Mouse (Mus musculus): Measurements from ENCODE around the gene Gimap4. TPM values are rescaled to one million over a fixed set of nuclear protein-coding genes. Genes with fewer than 3 reads are reported as not detected.

Gimap4 gene
- polyA plus RNA-seq, 1 experiment from 2014 or later: 2.2 TPM

DNA sequence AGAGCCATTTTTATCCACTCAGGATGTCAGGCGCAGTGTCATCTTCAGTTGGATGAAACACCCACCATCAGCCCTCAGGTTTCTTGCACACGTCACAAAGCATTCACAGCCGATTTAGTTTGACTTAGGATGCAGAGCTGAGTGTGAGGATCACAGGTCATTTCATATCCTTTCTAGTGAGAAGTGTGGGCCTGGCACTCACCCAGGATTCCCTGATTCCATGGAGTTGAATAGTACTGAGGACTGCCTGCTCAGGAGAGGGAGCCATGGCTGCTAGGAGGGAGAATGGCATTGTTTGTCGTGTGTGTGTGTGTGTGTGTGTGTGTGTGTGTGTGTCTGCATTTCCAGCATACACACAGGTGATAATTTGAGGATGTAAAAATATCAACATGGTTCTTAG is 36.0 kb downstream of the Gimap4 start:
- Histone ChIP-seq H3K4me1 (peaks cover under 1% of the 10 kb centered on the region; the same call in 1 of the 2 replicates), H3K36me3 (ENCODE audit: poor library complexity, severe bottlenecking) (no peaks in the 10 kb centered on the region), H3K9ac (no peak overlapping the region), H3K4me2 (no peak overlapping the region), H3K4me3 (no peak overlapping the region), H3K27me3 (no peaks in the 10 kb centered on the region), H3K27ac (no peak overlapping the region), H3K9me3 (replicated peaks) (no peaks in the 10 kb centered on the region)
- no peak for ATAC-seq
- 83% methylated on average over 4 of the region's 4 CpGs for WGBS

DNA sequence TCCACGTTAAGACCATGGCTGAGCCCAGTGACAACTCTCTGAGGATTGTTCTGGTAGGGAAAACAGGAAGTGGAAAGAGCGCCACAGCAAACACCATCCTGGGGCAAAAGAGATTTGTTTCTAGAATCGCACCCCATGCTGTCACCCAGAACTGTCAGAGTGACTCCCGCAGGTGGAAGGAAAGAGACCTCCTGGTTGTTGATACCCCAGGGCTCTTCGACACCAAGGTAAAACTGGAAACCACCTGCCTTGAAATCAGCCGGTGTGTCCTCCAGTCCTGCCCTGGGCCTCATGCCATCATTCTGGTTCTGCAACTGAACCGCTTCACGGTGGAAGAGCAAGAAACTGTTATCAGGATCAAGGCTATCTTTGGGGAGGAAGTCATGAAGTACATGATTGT is 39.1 kb downstream of the Gimap4 start:
- WGBS: 91% methylated on average over 8 of the region's 8 CpGs
- Histone ChIP-seq H3K4me1 (peaks cover 4% of the 10 kb centered on the region; the same call in 1 of the 2 replicates), H3K4me2 (no peak overlapping the region), H3K9ac (no peak overlapping the region), H3K36me3 (ENCODE audit: poor library complexity, severe bottlenecking) (no peaks in the 10 kb centered on the region), H3K27me3 (no peaks in the 10 kb centered on the region), H3K4me3 (no peak overlapping the region), H3K27ac (no peak overlapping the region), H3K9me3 (replicated peaks) (no peaks in the 10 kb centered on the region)
- ATAC-seq: no peak

DNA sequence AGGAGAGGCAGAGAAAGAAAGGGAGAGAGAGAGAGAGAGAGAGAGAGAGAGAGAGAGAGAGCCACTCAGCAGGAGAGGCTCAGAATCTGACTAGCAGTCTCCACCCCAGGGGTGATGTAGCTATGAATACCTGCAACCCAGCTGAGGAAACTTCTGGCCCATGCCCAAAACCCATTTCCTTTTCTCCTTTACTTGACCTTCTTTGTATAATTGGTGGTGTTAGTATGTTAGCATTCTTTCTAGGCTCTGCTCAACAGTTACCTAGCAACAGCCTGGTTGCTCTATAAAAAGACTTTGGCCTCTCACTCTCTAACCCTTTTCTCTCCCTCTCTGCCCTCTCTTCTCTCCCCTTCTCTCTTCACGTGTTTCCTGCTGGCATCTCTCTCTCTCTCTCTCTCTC is 41.1 kb downstream of the Gimap4 start:
- Histone ChIP-seq H3K4me3 (no peak overlapping the region), H3K27me3 (no peaks in the 10 kb centered on the region), H3K27ac (no peak overlapping the region), H3K9me3 (replicated peaks) (no peaks in the 10 kb centered on the region), H3K4me2 (no peak overlapping the region), H3K4me1 (peaks cover 4% of the 10 kb centered on the region; the same call in 1 of the 2 replicates), H3K36me3 (ENCODE audit: poor library complexity, severe bottlenecking) (no peaks in the 10 kb centered on the region), H3K9ac (no peak overlapping the region)
- 0% methylated on average over 1 of the region's 1 CpGs for WGBS
- no peak for ATAC-seq

DNA sequence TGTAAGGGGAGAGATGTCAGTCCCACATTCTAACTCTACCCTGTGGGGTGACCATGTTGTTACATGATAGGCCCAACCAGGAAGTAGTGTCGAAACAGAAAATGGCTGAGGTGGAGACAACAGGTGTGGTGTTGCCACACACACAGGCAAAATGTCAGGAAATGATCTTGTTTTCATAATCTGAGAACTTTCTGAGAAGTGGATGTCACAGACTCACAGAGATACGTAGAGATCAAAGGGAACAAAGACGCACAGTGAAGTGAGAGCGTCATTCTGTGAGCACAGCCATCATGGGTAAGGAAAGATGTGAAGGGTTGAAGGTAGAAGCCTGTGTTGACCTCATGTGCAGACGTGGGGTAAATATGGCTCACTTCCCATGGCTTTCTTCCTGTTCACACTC is 43.4 kb downstream of the Gimap4 start:
- 90% methylated on average over 5 of the region's 5 CpGs for WGBS
- no peak for ATAC-seq
- no peak overlapping the region for H3K4me3 ChIP-seq

DNA sequence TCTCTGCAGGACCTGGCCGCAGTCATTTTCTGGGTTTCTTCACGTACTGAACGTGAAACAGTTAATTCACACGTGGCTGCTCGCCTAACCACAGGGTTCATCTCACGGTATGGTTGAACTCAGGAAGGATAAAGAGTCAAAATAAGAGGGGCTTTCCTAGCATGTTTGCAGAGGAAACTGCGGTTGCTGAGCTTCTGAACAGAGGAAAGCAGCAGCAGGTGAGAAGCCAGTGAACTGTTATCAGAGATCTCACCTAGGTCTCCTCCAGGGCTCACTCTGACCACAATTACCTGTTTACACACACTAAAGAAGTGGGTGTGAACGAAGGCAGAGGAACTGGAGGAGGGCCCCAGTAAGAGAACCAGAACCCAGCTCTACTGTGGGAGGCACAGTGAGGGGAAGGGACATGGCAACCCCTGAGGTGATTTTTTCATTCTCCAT is 48.5 kb downstream of the Gimap4 start:
- Histone ChIP-seq H3K27ac (no peak overlapping the region), H3K4me3 (no peak overlapping the region), H3K36me3 (ENCODE audit: poor library complexity, severe bottlenecking) (no peaks in the 10 kb centered on the region), H3K27me3 (no peaks in the 10 kb centered on the region), H3K9me3 (replicated peaks) (no peaks in the 10 kb centered on the region), H3K4me2 (no peak overlapping the region), H3K9ac (no peak overlapping the region), H3K4me1 (no peaks in the 10 kb centered on the region)
- no peak for ATAC-seq
- 60% methylated on average over 8 of the region's 8 CpGs for WGBS

More for the DNA sequence above, 43.4 kb downstream of the Gimap4 start:
- no peak overlapping the region for H3K9ac ChIP-seq
- no peak overlapping the region for H3K4me2 ChIP-seq
- no peaks in the 10 kb centered on the region for H3K9me3 ChIP-seq (replicated peaks)
- no peaks in the 10 kb centered on the region for H3K36me3 ChIP-seq (ENCODE audit: poor library complexity, severe bottlenecking)
- no peak overlapping the region for H3K27ac ChIP-seq
- H3K27me3 ChIP-seq: no peaks in the 10 kb centered on the region
- peaks cover 4% of the 10 kb centered on the region; the same call in 1 of the 2 replicates for H3K4me1 ChIP-seq

DNA sequence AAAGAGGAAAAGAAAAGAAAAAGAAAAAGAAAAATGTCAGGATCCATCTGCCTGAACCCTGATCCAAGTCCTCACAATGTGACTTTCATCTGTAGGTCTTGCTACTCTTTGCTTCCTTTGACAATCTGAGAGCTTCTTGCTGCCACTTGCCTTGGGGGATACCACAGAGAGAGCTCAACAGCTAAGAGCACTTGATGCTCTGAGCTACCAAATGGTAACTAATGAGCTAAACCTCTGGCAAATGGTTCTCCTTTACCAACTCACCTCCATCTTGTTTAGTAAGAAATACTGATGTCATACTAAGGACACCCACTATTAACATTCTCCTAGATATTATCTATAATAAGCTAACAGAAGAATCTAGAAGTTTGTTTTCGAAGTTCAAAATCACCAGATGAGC is 49.3 kb downstream of the Gimap4 start:
- no peak overlapping the region for H3K4me2 ChIP-seq
- no peaks in the 10 kb centered on the region for H3K9me3 ChIP-seq (replicated peaks)
- H3K4me1 ChIP-seq: no peaks in the 10 kb centered on the region
- H3K36me3 ChIP-seq (ENCODE audit: poor library complexity, severe bottlenecking): no peaks in the 10 kb centered on the region
- no peak for ATAC-seq
- H3K27ac ChIP-seq: no peak overlapping the region
- no peak overlapping the region for H3K4me3 ChIP-seq
- H3K27me3 ChIP-seq: no peaks in the 10 kb centered on the region
- H3K9ac ChIP-seq: no peak overlapping the region
- 82% methylated on average over 1 of the region's 1 CpGs for WGBS

DNA sequence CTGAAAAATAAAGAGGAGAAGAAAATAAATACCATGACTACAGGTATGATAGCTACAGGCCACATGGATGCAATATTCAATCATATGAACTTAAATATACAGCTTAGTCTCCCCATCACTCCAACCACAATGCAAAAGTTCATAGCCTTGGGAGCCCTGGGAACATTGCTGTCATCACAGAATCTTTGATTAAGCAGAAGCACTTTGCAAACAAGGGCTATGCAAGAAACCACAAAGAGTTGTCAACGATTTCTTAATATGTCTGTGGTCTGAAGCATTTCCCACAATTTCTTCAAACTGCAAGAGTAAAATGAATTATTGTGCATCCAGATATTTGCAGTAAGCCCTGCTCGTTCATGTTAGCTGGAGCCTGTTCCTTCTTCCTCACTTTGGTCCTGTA is 52.7 kb downstream of the Gimap4 start:
- no peak overlapping the region for H3K4me3 ChIP-seq
- no peak overlapping the region for H3K4me2 ChIP-seq
- ATAC-seq: no peak
- H3K4me1 ChIP-seq: no peaks in the 10 kb centered on the region
- H3K27me3 ChIP-seq: peaks cover 18% of the 10 kb centered on the region
- no peak overlapping the region for H3K27ac ChIP-seq
- H3K36me3 ChIP-seq (ENCODE audit: poor library complexity, severe bottlenecking): no peaks in the 10 kb centered on the region
- 85% methylated on average over 2 of the region's 2 CpGs for WGBS
- no peak overlapping the region for H3K9ac ChIP-seq
- H3K9me3 ChIP-seq (replicated peaks): no peaks in the 10 kb centered on the region

DNA sequence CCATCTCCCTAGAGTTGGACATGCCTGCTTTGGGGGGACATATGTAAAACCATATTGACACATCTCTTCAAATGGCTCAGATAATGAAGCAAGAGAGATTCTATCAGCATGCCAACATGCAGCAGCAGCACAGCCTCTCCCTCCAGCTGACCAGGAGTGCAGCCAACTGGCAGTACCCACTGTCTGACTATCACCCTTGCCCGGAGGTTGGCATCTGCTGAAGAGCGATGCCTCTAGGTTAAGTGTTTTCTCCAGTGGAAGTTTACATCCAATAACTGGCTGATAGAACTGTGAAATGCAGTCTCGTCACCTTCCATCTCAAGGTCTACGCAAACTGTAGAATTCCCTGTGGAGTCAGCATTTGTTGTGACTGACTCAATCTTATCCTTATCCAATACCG is 53.3 kb downstream of the Gimap4 start:
- H3K27me3 ChIP-seq: peaks cover 24% of the 10 kb centered on the region
- H3K4me2 ChIP-seq: no peak overlapping the region
- no peak overlapping the region for H3K27ac ChIP-seq
- H3K9ac ChIP-seq: no peak overlapping the region
- H3K9me3 ChIP-seq (replicated peaks): no peaks in the 10 kb centered on the region
- WGBS: 94% methylated on average over 5 of the region's 5 CpGs
- ATAC-seq: no peak
- H3K4me1 ChIP-seq: peaks cover 5% of the 10 kb centered on the region; the same call in 1 of the 2 replicates
- no peak overlapping the region for H3K4me3 ChIP-seq
- H3K36me3 ChIP-seq (ENCODE audit: poor library complexity, severe bottlenecking): no peaks in the 10 kb centered on the region

DNA sequence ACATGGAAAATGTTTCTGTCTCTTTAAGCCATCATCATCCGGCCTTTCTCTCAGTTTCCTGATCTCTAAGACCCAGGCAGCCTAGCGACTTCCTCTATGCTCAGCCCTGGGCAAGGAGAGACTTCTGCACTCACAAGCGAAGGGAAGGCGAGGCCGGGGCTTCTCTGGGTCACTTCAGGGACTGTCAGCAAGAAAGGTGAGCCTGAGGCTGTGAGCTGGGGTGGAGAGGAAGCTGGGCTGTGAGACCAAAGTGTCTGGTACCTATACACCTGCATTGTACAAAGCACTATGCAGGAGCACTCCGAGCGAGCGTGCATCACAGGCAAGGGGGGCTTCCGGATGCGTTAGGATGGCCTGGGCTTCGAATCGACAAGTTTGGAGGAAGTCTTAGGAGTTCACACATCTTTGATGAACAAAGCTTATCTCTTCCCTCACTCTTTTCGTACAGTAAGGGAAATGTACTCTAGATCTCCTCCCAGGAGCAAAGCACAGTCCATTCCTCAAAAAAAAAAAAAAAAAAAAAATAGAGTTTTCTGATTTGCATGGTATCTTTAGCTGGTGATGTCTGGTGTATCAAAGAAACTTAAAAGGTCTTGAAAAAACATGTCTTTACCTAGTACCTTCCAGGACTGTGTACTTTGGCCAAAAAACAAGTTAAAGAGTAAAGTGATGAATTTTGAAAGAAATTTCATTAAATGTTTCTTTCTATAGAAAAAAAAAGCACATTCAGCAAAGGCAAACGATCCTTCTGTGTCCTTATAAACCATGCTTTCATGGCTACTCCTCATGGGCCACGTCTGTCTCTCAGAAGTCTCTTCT is 54.8 kb downstream of the Gimap4 start, which contains the start of gene Gimap1:
Gene Gimap1 (plus strand): TSS at position 94 of the 819 bp plus-strand sequence.
- Histone ChIP-seq H3K4me1 (peaks cover 9% of the 10 kb centered on the region; the same call in 1 of the 2 replicates), H3K27me3 (peaks cover 34% of the 10 kb centered on the region), H3K4me3 (no peak within 1 kb of the TSS), H3K4me2 (no peak within 1 kb of the TSS), H3K27ac (no peak within 1 kb of the TSS), H3K9ac (no peak within 1 kb of the TSS), H3K36me3 (ENCODE audit: poor library complexity, severe bottlenecking) (no peaks in the 10 kb centered on the region), H3K9me3 (replicated peaks) (no peaks in the 10 kb centered on the region)
- 85% methylated on average over 15 of the region's 15 CpGs for WGBS
- ATAC-seq: no peak

DNA sequence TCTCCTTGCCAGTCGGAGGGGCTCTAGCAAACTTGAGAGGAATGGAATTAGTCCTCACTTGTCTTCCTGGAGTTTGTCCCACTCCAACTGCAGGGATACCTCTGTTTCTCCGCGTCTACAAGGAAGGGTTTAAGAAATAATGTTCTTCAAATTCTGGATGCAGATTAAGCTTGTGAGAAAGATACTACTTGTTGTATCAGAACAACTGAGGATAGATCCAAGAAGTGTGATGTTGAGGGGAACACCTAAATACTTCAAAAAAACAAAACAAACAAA is 55.4 kb downstream of the Gimap4 start:
- no peak overlapping the region for H3K4me3 ChIP-seq
- H3K9ac ChIP-seq: no peak overlapping the region
- peaks cover 35% of the 10 kb centered on the region for H3K27me3 ChIP-seq
- 92% methylated on average over 3 of the region's 3 CpGs for WGBS
- no peak overlapping the region for H3K4me2 ChIP-seq
- H3K4me1 ChIP-seq: peaks cover 9% of the 10 kb centered on the region; the same call in 1 of the 2 replicates
- no peaks in the 10 kb centered on the region for H3K9me3 ChIP-seq (replicated peaks)
- H3K36me3 ChIP-seq (ENCODE audit: poor library complexity, severe bottlenecking): no peaks in the 10 kb centered on the region
- no peak overlapping the region for H3K27ac ChIP-seq
- ATAC-seq: no peak

DNA sequence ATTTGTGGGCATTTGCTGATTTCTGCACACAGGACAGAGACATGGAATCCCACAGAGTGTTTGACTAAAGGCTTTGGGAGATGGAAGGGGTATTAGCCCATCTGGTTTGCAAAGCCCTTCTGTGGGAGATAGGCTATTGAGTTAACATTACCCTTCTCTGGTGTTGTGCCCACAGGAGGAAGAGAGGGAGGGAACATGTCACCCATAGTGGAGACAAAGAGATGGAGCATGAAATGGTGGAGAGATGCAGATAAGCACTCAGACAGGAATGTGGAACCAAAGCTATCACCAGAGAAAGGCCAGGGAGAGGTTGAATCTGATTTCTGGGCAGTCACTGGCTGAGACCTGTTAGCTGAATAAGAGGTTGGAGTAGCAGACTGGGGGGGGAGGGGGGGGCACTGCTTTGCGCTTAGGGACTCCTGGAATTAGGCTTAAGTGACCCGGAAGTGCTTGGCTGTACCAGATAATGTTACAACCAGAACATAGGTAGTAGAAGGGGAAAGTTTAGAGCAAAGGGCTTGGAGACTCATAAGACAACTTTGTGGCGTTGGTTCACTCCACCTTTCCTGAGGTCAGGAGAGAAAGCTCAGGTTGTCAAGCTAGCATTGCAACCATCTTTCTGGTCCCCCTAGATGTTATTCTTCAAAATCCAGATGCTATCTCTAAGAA is 56.3 kb downstream of the Gimap4 start:
- Histone ChIP-seq H3K36me3 (ENCODE audit: poor library complexity, severe bottlenecking) (no peaks in the 10 kb centered on the region), H3K4me1 (peaks cover 9% of the 10 kb centered on the region; the same call in 1 of the 2 replicates), H3K4me3 (no peak overlapping the region), H3K27me3 (peaks cover 37% of the 10 kb centered on the region), H3K4me2 (no peak overlapping the region), H3K9ac (no peak overlapping the region), H3K9me3 (replicated peaks) (no peaks in the 10 kb centered on the region), H3K27ac (no peak overlapping the region)
- WGBS: 92% methylated on average over 3 of the region's 3 CpGs
- no peak for ATAC-seq

DNA sequence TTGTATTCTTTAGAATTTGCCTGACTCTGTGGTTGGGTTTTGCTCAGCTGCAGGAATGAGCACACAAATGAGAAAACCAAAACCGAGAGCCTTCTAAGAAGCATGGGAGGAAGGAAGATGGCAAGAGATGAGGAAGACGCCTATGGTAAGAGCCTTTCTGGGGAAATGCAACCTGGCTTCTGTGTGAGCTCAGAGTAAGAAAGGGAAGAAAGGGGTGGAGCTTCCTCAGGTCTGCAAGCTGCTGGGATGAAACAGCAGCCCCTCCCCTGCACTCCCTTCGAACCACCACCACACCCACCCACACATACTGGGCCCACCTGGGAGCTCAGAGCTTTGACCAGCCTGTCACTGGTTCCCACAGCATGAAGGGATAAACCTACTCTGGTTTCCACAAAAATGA is 56.9 kb downstream of the Gimap4 start:
- Histone ChIP-seq H3K4me1 (peaks cover 9% of the 10 kb centered on the region; the same call in 1 of the 2 replicates), H3K4me2 (no peak overlapping the region), H3K36me3 (ENCODE audit: poor library complexity, severe bottlenecking) (no peaks in the 10 kb centered on the region), H3K9ac (no peak overlapping the region), H3K27me3 (peaks cover 43% of the 10 kb centered on the region), H3K4me3 (no peak overlapping the region), H3K27ac (no peak overlapping the region), H3K9me3 (replicated peaks) (no peaks in the 10 kb centered on the region)
- no peak for ATAC-seq
- WGBS: 28% methylated on average over 3 of the region's 3 CpGs
